Mouse (Mus musculus) midbrain, embryonic 14.5 days (tissue): ENCODE data around the gene Apobec1. TPM values are rescaled to one million over a fixed set of nuclear protein-coding genes. Genes with fewer than 3 reads are reported as not detected.
"Not testable (repeated sequence)": the region's sequence is repeated elsewhere in the genome, so short reads cannot be mapped to it uniquely, and the experiment has no call there.

Experiments used
- ATAC-seq: fragments of 200-750 bp; cut with Nextera tagmentation; 2 replicates; pipeline ENCODE4 v1.8.0; 2017; ENCODE audit warnings: moderate number of reproducible peaks, moderate library complexity; ENCODE audit not compliant: low FRiP score, low TSS enrichment
- DNase-seq: peaks from one replicate; pipeline ENCODE4 v3.0.0-alpha.2; 2015
- H3K27ac ChIP-seq: fragments of 300-500 bp; sonication (generic); replicated peaks from 2 replicates; pipeline ENCODE4 v1.5.1; 2014; ENCODE audit warnings: mild to moderate bottlenecking, low read depth, low read length, moderate library complexity
- H3K27me3 ChIP-seq: fragments of 300-500 bp; sonication (generic); 2 replicates; pipeline ENCODE4 v1.6.1; 2014; ENCODE audit warnings: low read length, control low read depth, mixed read lengths; ENCODE audit not compliant: control insufficient read depth, insufficient read depth
- H3K36me3 ChIP-seq: fragments of 300-500 bp; sonication (generic); 2 replicates; pipeline ENCODE4 v1.6.1; 2014; ENCODE audit warnings: low read length, control low read depth; ENCODE audit not compliant: control insufficient read depth, insufficient read depth
- H3K4me1 ChIP-seq: fragments of 300-500 bp; sonication (generic); 2 replicates; pipeline ENCODE4 v1.6.1; 2014; ENCODE audit warnings: mild to moderate bottlenecking, antibody characterized with exemption, low read length, control low read depth; ENCODE audit not compliant: control insufficient read depth, insufficient read depth
- H3K4me2 ChIP-seq: fragments of 300-500 bp; sonication (generic); 2 replicates; pipeline ENCODE4 v1.6.1; 2014; ENCODE audit warnings: mild to moderate bottlenecking, low read length, moderate library complexity
- H3K4me3 ChIP-seq: fragments of 300-500 bp; sonication (generic); replicated peaks from 2 replicates; pipeline ENCODE4 v1.5.1; 2014; ENCODE audit warnings: low read depth, low read length
- H3K9ac ChIP-seq: fragments of 300-500 bp; sonication (generic); replicated peaks from 2 replicates; pipeline ENCODE4 v1.6.1; 2014; ENCODE audit warnings: mild to moderate bottlenecking, low read length, moderate library complexity
- H3K9me3 ChIP-seq: fragments of 300-500 bp; sonication (generic); 2 replicates; pipeline ENCODE4 v1.6.1; 2016; ENCODE audit warnings: low read length, control low read depth, mixed read lengths; ENCODE audit not compliant: control insufficient read depth
- whole genome bisulfite sequencing: fragments of 180-500 bp; shearing (Covaris S2); extraction: QIAGEN DNeasy Blood & Tissue Kit; methylation state at CpG from one replicate; pipeline ENCODE4 v1.1.7; 2014; 5-methylcytosine and 5-hydroxymethylcytosine counted together
- polyA plus RNA-seq: library from polyadenylated mRNA; unstranded; fragments of >200 nt; fragmentation: Nextera tagmentation; extraction: Ambion mirVana; gene quantifications from 2 replicates; pipeline ENCODE4 v1.2.1, GENCODE M21; 2014

Apobec1 gene
- 0.31 and 1.6 TPM in 2 replicates for polyA plus RNA-seq

DNA sequence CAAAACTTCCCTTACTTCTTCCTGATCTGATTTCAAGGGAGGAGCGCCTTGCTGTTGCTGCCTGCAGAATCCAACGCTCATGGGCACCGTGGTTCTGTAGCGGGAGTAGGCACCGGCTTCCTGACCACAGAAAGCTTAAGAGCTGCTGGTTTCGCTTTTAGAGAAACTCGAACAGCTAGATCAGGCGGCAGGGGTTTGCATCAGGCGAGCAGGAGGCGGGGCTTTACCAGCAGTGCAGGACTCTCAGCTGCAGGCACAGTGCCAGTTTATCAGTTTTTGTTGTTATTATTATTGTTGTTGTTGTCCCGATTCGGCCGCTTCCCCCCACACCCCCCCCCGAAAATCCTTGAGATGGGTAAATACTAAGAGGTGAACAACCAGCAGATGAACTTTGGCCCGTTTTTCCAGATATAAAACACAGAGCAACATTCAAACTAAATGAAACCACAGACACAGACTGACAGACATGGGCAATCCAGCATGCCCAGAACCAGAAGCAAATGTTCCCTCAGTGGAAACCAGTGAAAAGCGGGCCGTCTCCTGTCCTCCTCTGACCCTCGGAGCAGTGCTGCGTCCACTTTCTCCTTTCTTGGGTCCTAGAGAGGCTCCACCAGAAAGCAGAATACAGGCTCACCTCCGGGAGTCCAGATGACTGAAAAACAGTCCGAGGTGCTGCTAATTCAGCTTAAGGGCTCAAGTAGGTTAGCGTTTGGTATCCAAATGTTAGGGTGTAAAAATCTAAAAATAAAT is at the start of gene Apobec1:
TSS of gene Apobec1 (minus strand) at position 203 of the 750 bp plus-strand sequence.
- Histone ChIP-seq H3K27ac (no peak within 1 kb of the TSS), H3K9ac (peak within 1 kb of the TSS; percentile 37; the same call in 1 of the 2 replicates), H3K9me3 (no peaks in the 10 kb centered on the region), H3K27me3 (no peaks in the 10 kb centered on the region), H3K4me2 (peak within 1 kb of the TSS; percentile 54), H3K4me3 (peak within 1 kb of the TSS; percentile 29), H3K36me3 (no peaks in the 10 kb centered on the region), H3K4me1 (no peaks in the 10 kb centered on the region)
- WGBS: 8% methylated on average over 22 of the region's 22 CpGs
- ATAC-seq (peak; percentile 66; the same call in 1 of the 2 replicates), DNase-seq (peak; percentile 77)

DNA sequence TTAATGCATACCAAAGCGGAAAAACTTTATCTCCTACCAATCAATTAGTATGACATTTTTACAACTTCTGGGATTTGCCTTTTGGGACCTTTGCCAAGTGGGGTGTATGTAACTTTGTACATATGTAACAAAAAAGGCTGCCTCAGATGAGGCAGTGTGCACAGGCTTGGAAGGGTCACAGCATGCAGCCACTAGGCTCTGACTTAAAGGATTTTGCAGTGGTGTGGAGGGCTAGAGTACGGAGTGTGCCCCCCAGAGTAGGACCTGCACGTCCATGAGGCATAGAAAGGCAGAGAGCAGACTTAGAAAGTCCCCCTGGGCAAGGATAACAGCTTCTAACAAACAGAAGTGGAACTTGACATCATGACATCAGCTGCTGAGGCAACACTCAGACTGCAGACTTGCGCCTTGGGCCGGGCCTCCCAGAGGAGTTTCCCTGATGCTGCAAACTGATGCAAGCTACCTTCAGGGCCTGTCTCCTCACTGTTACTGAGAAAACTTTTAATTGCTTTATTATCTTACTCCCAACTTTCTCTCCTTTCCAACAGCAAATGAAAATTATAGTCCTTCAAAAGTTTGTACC is 48.2 kb upstream of the Apobec1 start:
- 74% methylated on average over 5 of the region's 5 CpGs for WGBS
- H3K9me3 ChIP-seq: no peaks in the 10 kb centered on the region
- no peak overlapping the region for H3K9ac ChIP-seq
- DNase-seq (no peak), ATAC-seq (no peak)
- no peak overlapping the region for H3K27ac ChIP-seq
- no peaks in the 10 kb centered on the region for H3K36me3 ChIP-seq
- no peaks in the 10 kb centered on the region for H3K27me3 ChIP-seq
- H3K4me1 ChIP-seq: no peaks in the 10 kb centered on the region
- no peak overlapping the region for H3K4me2 ChIP-seq
- H3K4me3 ChIP-seq: no peak overlapping the region

DNA sequence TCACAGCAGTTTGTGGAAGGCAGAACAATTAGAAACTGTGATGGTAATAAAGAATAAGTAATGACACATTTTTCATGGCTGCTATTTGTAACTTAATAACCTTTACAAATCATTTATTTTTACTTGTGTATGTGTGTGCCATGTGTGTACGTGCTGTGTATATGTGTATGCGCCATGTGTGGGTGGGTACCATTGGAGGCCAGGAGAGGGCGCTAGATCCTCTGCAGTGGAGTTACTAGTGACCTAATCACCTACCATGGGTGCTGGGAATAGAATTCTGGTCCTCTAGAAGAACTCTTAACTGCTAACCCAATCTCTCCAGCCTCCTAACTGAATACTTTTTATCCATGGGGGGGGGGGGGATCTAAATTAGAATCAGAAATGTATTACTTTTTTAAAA is 47.7 kb upstream of the Apobec1 start:
- DNase-seq (no peak), ATAC-seq (no peak)
- WGBS: 86% methylated on average over 3 of the region's 3 CpGs
- Histone ChIP-seq H3K4me2 (no peak overlapping the region), H3K36me3 (no peaks in the 10 kb centered on the region), H3K27ac (no peak overlapping the region), H3K27me3 (no peaks in the 10 kb centered on the region), H3K4me3 (no peak overlapping the region), H3K4me1 (no peaks in the 10 kb centered on the region), H3K9me3 (no peaks in the 10 kb centered on the region), H3K9ac (no peak overlapping the region)

DNA sequence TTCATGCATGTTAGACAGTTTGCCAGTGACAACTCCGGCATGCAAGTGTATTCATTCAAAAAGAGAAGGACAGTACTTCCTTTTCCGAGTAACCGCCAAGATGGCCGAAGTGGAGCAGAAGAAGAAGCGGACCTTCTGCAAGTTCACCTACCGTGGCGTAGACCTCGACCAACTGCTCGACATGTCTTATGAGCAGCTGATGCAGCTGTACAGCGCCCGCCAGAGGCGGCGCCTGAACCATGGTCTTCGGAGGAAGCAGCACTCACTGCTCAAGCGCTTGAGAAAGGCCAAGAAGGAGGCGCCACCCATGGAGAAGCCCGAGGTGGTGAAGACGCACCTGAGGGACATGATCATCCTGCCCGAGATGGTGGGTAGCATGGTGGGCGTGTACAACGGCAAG is 42.0 kb upstream of the Apobec1 start:
- H3K36me3 ChIP-seq, H3K27ac ChIP-seq, H3K4me3 ChIP-seq, H3K27me3 ChIP-seq, ATAC-seq, DNase-seq, H3K9me3 ChIP-seq, H3K9ac ChIP-seq, H3K4me1 ChIP-seq, H3K4me2 ChIP-seq: not testable (repeated sequence)
- WGBS: 95% methylated on average over 21 of the region's 21 CpGs

GRCm38 (mm10) chr6:122637566-122637965 is 35.3 kb upstream of the Apobec1 start:
- ATAC-seq, H3K4me2 ChIP-seq, H3K9me3 ChIP-seq, DNase-seq, H3K27ac ChIP-seq, H3K4me1 ChIP-seq, H3K9ac ChIP-seq, H3K4me3 ChIP-seq, H3K36me3 ChIP-seq, H3K27me3 ChIP-seq: not testable (repeated sequence)
- WGBS: 92% methylated on average over 4 of the region's 4 CpGs

DNA sequence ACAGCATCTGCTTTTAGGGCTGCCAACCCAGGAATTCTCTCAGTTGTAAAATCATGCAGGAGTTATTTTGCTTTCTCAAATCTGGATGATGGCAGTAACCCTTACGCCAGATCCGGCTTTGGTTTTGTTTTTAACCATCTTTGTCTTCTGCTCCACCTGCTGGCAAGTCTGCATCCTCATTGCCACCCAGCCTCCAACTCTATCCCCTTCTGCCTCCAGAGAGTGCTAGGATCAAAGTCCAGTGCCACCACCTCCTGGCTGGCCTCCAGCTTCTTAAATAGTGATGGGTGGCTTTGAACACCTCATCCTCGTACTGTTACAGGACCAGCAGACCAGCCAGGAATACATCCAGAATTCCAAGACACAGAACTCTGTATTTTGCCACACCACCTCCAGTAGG is 34.4 kb upstream of the Apobec1 start:
- Histone ChIP-seq H3K27ac (no peak overlapping the region), H3K9me3 (no peaks in the 10 kb centered on the region), H3K27me3 (no peaks in the 10 kb centered on the region), H3K9ac (no peak overlapping the region), H3K4me2 (no peak overlapping the region), H3K4me3 (no peak overlapping the region), H3K36me3 (no peaks in the 10 kb centered on the region), H3K4me1 (no peaks in the 10 kb centered on the region)
- ATAC-seq: no peak
- 86% methylated on average over 3 of the region's 3 CpGs for WGBS
- no peak for DNase-seq

- Histone ChIP-seq H3K27ac (no peak overlapping the region), H3K4me2 (no peak overlapping the region), H3K4me3 (no peak overlapping the region), H3K9ac (no peak overlapping the region), H3K9me3 (no peaks in the 10 kb centered on the region), H3K36me3 (no peaks in the 10 kb centered on the region), H3K4me1 (no peaks in the 10 kb centered on the region), H3K27me3 (no peaks in the 10 kb centered on the region)
- 91% methylated on average over 7 of the region's 7 CpGs for WGBS
- ATAC-seq (no peak), DNase-seq (no peak)
Measured at GRCm38 (mm10) chr6:122635315-122635714, 33.1 kb upstream of the Apobec1 start.

DNA sequence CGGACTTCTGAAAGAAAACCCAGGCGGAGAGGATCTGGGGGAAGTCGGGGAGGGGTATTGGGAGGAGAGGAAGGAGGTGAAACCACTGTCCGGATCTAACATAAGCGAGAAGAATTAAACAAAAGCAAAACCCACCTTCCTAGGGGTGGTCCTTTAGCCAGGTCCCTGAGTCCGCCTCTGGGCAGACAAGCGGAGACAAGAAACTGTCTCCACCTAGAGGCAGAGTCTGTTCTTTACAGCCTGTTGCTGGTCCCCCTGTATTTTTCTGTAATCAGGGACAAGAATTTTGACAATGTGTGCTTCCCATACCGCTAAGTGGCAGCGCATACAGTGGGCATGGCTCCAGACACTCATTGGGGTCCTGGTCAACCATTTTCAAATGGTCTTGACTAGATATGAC is 31.2 kb upstream of the Apobec1 start:
- DNase-seq (no peak), ATAC-seq (no peak)
- no peaks in the 10 kb centered on the region for H3K27me3 ChIP-seq
- no peak overlapping the region for H3K4me2 ChIP-seq
- H3K4me3 ChIP-seq: no peak overlapping the region
- no peak overlapping the region for H3K9ac ChIP-seq
- no peaks in the 10 kb centered on the region for H3K36me3 ChIP-seq
- H3K9me3 ChIP-seq: no peaks in the 10 kb centered on the region
- H3K4me1 ChIP-seq: no peaks in the 10 kb centered on the region
- 64% methylated on average over 9 of the region's 9 CpGs for WGBS
- H3K27ac ChIP-seq: no peak overlapping the region
